Mouse (Mus musculus) activated CD4-positive, CD25-positive, alpha-beta regulatory T cell, adult 4 months (primary cell): Measurements from ENCODE around the gene Trpt1. TPM values are rescaled to one million over a fixed set of nuclear protein-coding genes. Genes with fewer than 3 reads are reported as not detected.

Source experiments
- polyA plus RNA-seq, 2 experiments: library from polyadenylated mRNA; unstranded; fragments of 100-300 nt; shearing (Covaris generic); gene quantifications; one replicate each; pipeline ENCODE4 v1.2.1; 2017

The Trpt1 gene
- polyA plus RNA-seq, 2 experiments from 2014 or later, result 4.5 to 7.3 TPM

Other genes starting within 250 kb of the Trpt1 start
- gene Rps6ka4, start 155.5 kb upstream of the Trpt1 start, polyA plus RNA-seq, result 1 to 10 TPM; 6.2 to 9.2 TPM
- gene Ccdc88b, start 137.9 kb upstream of the Trpt1 start, polyA plus RNA-seq, result 1 to 10 TPM; 3.8 to 6.5 TPM
- 100 to 1,000 TPM; 183 to 217 TPM for gene Trmt112, start 86.4 kb upstream of the Trpt1 start, polyA plus RNA-seq
- gene Prdx5, start 86.0 kb upstream of the Trpt1 start, polyA plus RNA-seq, result 100 to 1,000 TPM; 244 to 253 TPM
- gene Esrra, start 74.3 kb upstream of the Trpt1 start, polyA plus RNA-seq, result 1 to 10 TPM; 3.1 to 3.8 TPM
- not detected for gene Catsperz, start 70.8 kb upstream of the Trpt1 start, polyA plus RNA-seq
- not detected for gene Kcnk4, start 61.6 kb upstream of the Trpt1 start, polyA plus RNA-seq
- gene Bad, start 54.3 kb upstream of the Trpt1 start, polyA plus RNA-seq, result 10 to 100 TPM; 42.6 to 60.5 TPM
- gene Gpr137, start 53.7 kb upstream of the Trpt1 start, polyA plus RNA-seq, result 10 to 100 TPM in 1 of 2 experiments, 1 to 10 TPM in 1; 9.8 to 11.5 TPM
- gene Ppp1r14b, start 21.2 kb upstream of the Trpt1 start, polyA plus RNA-seq, result 10 to 100 TPM; 14.2 to 26.1 TPM
- 1 to 10 TPM; 3.2 to 5.1 TPM for gene Plcb3, start 19.7 kb upstream of the Trpt1 start, polyA plus RNA-seq
- 10 to 100 TPM; 54.3 to 76.4 TPM for gene Fkbp2, start 15.6 kb upstream of the Trpt1 start, polyA plus RNA-seq
- 1 to 10 TPM; 2.5 to 2.6 TPM for gene Vegfb, start 8.5 kb upstream of the Trpt1 start, polyA plus RNA-seq
- gene Dnajc4, start 3.6 kb upstream of the Trpt1 start, polyA plus RNA-seq, result 10 to 100 TPM; 44.8 to 46.0 TPM
- 10 to 100 TPM; 29.8 to 33.4 TPM for gene Nudt22, start within 50 bp of the Trpt1 start, polyA plus RNA-seq
- gene Fermt3, start 23.3 kb downstream of the Trpt1 start, polyA plus RNA-seq, result 100 to 1,000 TPM; 208 to 288 TPM
- gene Stip1, start 43.8 kb downstream of the Trpt1 start, polyA plus RNA-seq, result 100 to 1,000 TPM; 105 to 165 TPM
- gene Macrod1, start 60.7 kb downstream of the Trpt1 start, polyA plus RNA-seq, result 1 to 10 TPM in 1 of 2 experiments, under 1 TPM in 1; 0.82 to 2.6 TPM
- not detected for gene Flrt1, start 109.6 kb downstream of the Trpt1 start, polyA plus RNA-seq
- 100 to 1,000 TPM; 157 to 170 TPM for gene Otub1, start 210.2 kb downstream of the Trpt1 start, polyA plus RNA-seq
- gene Cox8a, start 221.5 kb downstream of the Trpt1 start, polyA plus RNA-seq, result 100 to 1,000 TPM; 387 to 411 TPM
- gene Naa40, start 245.1 kb downstream of the Trpt1 start, polyA plus RNA-seq, result 10 to 100 TPM; 28.0 to 29.3 TPM